Mouse (Mus musculus) hindbrain, postnatal 0 days (tissue): Measurements from ENCODE around the gene Gm43552. TPM values are rescaled to one million over a fixed set of nuclear protein-coding genes. Genes with fewer than 3 reads are reported as not detected.
A peak's percentile ranks its signal among the peaks of the same experiment; 100 is the strongest.

ENCODE experiments used
- ATAC-seq: fragments of 200-750 bp; cut with Nextera tagmentation; 2 replicates; pipeline ENCODE4 v1.8.0; 2017; ENCODE audit warnings: mild to moderate bottlenecking, moderate TSS enrichment, moderate library complexity
- DNase-seq: peaks from one replicate; pipeline ENCODE4 v3.0.0-alpha.2; 2015; ENCODE audit warnings: low spot score
- H3K27ac ChIP-seq: fragments of 300-500 bp; sonication (generic); 2 replicates; pipeline ENCODE4 v1.5.1; 2014; ENCODE audit warnings: mild to moderate bottlenecking
- H3K27me3 ChIP-seq: fragments of 300-500 bp; sonication (generic); 2 replicates; pipeline ENCODE4 v1.6.1; 2014; ENCODE audit warnings: low read length, mixed read lengths; ENCODE audit not compliant: insufficient read depth
- H3K36me3 ChIP-seq: fragments of 300-500 bp; sonication (generic); 2 replicates; pipeline ENCODE4 v1.6.1; 2014; ENCODE audit warnings: low read length, mixed read lengths; ENCODE audit not compliant: insufficient read depth
- H3K4me1 ChIP-seq: fragments of 300-500 bp; sonication (generic); 2 replicates; pipeline ENCODE4 v1.6.1; 2014; ENCODE audit warnings: antibody characterized with exemption, low read length, mixed read lengths; ENCODE audit not compliant: insufficient read depth
- H3K4me2 ChIP-seq: fragments of 300-500 bp; sonication (generic); 2 replicates; pipeline ENCODE4 v1.6.1; 2014; ENCODE audit warnings: low read depth, mild to moderate bottlenecking, low read length, moderate library complexity, mixed read lengths
- H3K4me3 ChIP-seq: fragments of 300-500 bp; sonication (generic); 2 replicates; pipeline ENCODE4 v1.5.1; 2014; ENCODE audit warnings: low read length
- H3K9ac ChIP-seq: fragments of 300-500 bp; sonication (generic); replicated peaks from 2 replicates; pipeline ENCODE4 v1.6.1; 2014; ENCODE audit warnings: mild to moderate bottlenecking, low read length, moderate library complexity, mixed read lengths
- H3K9me3 ChIP-seq: fragments of 300-500 bp; sonication (generic); 2 replicates; pipeline ENCODE4 v1.6.1; 2016; ENCODE audit warnings: low read length, mixed read lengths
- CTCF ChIP-seq: IDR thresholded peaks from 2 replicates; pipeline ENCODE4 v1.5.1; 2016; ENCODE audit warnings: antibody characterized with exemption, control low read depth, low read depth
- WGBS: fragments of 180-500 bp; shearing (Covaris S2); extraction: QIAGEN DNeasy Blood & Tissue Kit; methylation state at CpG from one replicate; pipeline ENCODE4 v1.1.7; 2014; 5-methylcytosine and 5-hydroxymethylcytosine counted together
- polyA plus RNA-seq: library from polyadenylated mRNA; unstranded; fragments of >200 nt; fragmentation: Nextera tagmentation; extraction: Ambion mirVana; gene quantifications from 2 replicates; pipeline ENCODE4 v1.2.1, GENCODE M21; 2015
- total RNA-seq: library from RNA; depleted of rRNA; stranded (reverse); fragments of >200 nt; gene quantifications from 2 replicates; pipeline ENCODE4 v1.2.3, GENCODE M21; 2014; rRNA removed

The Gm43552 gene
- not detected in 2 replicates for total RNA-seq
- not detected in 2 replicates for polyA plus RNA-seq

- Histone ChIP-seq H3K9me3 (no peaks in the 10 kb centered on the region), H3K4me2 (peak within 1 kb of the TSS; percentile 76), H3K36me3 (no peaks in the 10 kb centered on the region), H3K9ac (peak within 1 kb of the TSS; percentile 95), H3K27me3 (no peaks in the 10 kb centered on the region), H3K4me1 (peaks cover 12% of the 10 kb centered on the region; the same call in 1 of the 2 replicates), H3K4me3 (peak within 1 kb of the TSS; percentile 99), H3K27ac (peak within 1 kb of the TSS; percentile 99)
- no peak for TF ChIP-seq CTCF
- ATAC-seq (peak; percentile 97), DNase-seq (peak; percentile 96)
- WGBS = under 1% methylated on average over 52 of the region's 69 CpGs
Measured at GRCm38 (mm10) chr5:65492716-65493531, at the start of gene Gm43552. Gene Gm43552, minus strand, starts transcription at chr5:65492833.

GRCm38 (mm10) chr5:65541889-65542288 lies 49.3 kb upstream of the Gm43552 start:
- no peaks in the 10 kb centered on the region for H3K36me3 ChIP-seq
- H3K9me3 ChIP-seq = no peaks in the 10 kb centered on the region

GRCm38 (mm10) chr5:65539786-65540185 lies 47.2 kb upstream of the Gm43552 start:
- DNase-seq (no peak), ATAC-seq (no peak)
- H3K27me3 ChIP-seq = no peaks in the 10 kb centered on the region
- no peak overlapping the region for H3K4me2 ChIP-seq
- H3K4me1 ChIP-seq = peaks cover 6% of the 10 kb centered on the region
- H3K36me3 ChIP-seq = no peaks in the 10 kb centered on the region
- TF ChIP-seq CTCF = no peak
- 96% methylated on average over 3 of the region's 3 CpGs for WGBS
- no peak overlapping the region for H3K27ac ChIP-seq
- no peaks in the 10 kb centered on the region for H3K9me3 ChIP-seq
- no peak overlapping the region for H3K4me3 ChIP-seq
- H3K9ac ChIP-seq = no peak overlapping the region

More at GRCm38 (mm10) chr5:65541889-65542288, 49.3 kb upstream of the Gm43552 start:
- Histone ChIP-seq H3K27ac (no peak overlapping the region), H3K9ac (no peak overlapping the region), H3K4me1 (peaks cover 6% of the 10 kb centered on the region), H3K4me3 (no peak overlapping the region), H3K27me3 (no peaks in the 10 kb centered on the region), H3K4me2 (no peak overlapping the region)
- no peak for DNase-seq
- TF ChIP-seq CTCF = no peak
- no peak for ATAC-seq
- 87% methylated on average over 3 of the region's 3 CpGs for WGBS

- WGBS = 12% methylated on average over 4 of the region's 4 CpGs
- Histone ChIP-seq H3K4me3 (peak overlapping the region; percentile 15), H3K4me1 (peaks cover 6% of the 10 kb centered on the region), H3K27me3 (no peaks in the 10 kb centered on the region), H3K27ac (no peak overlapping the region), H3K36me3 (no peaks in the 10 kb centered on the region), H3K9ac (no peak overlapping the region), H3K9me3 (no peaks in the 10 kb centered on the region), H3K4me2 (peak overlapping the region; percentile 81)
- DNase-seq = no peak
- no peak for TF ChIP-seq CTCF
- no peak for ATAC-seq
Measured at GRCm38 (mm10) chr5:65538829-65539228, 46.2 kb upstream of the Gm43552 start.

- H3K9me3 ChIP-seq = no peaks in the 10 kb centered on the region
- H3K9ac ChIP-seq = peak overlapping the region; percentile 92
- ATAC-seq = no peak
- 1% methylated on average over 4 of the region's 4 CpGs for WGBS
- DNase-seq = no peak
- H3K36me3 ChIP-seq = no peaks in the 10 kb centered on the region
- H3K4me3 ChIP-seq = peak overlapping the region; percentile 94
- no peaks in the 10 kb centered on the region for H3K27me3 ChIP-seq
- peaks cover 6% of the 10 kb centered on the region for H3K4me1 ChIP-seq
- H3K4me2 ChIP-seq = peak overlapping the region; percentile 81
- no peak for TF ChIP-seq CTCF
- H3K27ac ChIP-seq = peak overlapping the region; percentile 99
Measured at GRCm38 (mm10) chr5:65538121-65538520, 45.5 kb upstream of the Gm43552 start.

- H3K36me3 ChIP-seq = no peaks in the 10 kb centered on the region
- no peaks in the 10 kb centered on the region for H3K9me3 ChIP-seq
- H3K9ac ChIP-seq = peak overlapping the region; percentile 92
- no peak for TF ChIP-seq CTCF
- peak overlapping the region; percentile 81 for H3K4me2 ChIP-seq
- peaks cover 6% of the 10 kb centered on the region for H3K4me1 ChIP-seq
- DNase-seq (peak; percentile 66), ATAC-seq (peak; percentile 57)
- 2% methylated on average over 42 of the region's 59 CpGs for WGBS
- H3K27me3 ChIP-seq = no peaks in the 10 kb centered on the region
- peak overlapping the region; percentile 94 for H3K4me3 ChIP-seq
- peak overlapping the region; percentile 99 for H3K27ac ChIP-seq
Measured at GRCm38 (mm10) chr5:65537420-65538071, 44.9 kb upstream of the Gm43552 start.
